Mouse (Mus musculus) neutrophil, adult 83 days (primary cell): ENCODE results near the gene Satl1. TPM values are rescaled to one million over a fixed set of nuclear protein-coding genes. Genes with fewer than 3 reads are reported as not detected.

Source experiments
- total RNA-seq, 2 experiments: library from RNA; stranded (reverse); gene quantifications; one replicate each; pipeline ENCODE4 v1.2.4; 2023

The Satl1 gene
- not detected for total RNA-seq

GRCm38 (mm10) chrX:112406679-112407078 is at the start of gene Satl1:
TSS of gene Satl1 (minus strand) at chrX:112406779.

Other genes starting within 250 kb of the Satl1 start
- gene 4933403O08Rik, start 167.7 kb downstream of the Satl1 start, total RNA-seq: not detected
- gene Apool, start 95.4 kb downstream of the Satl1 start, total RNA-seq: 10 to 100 TPM in 1 of 2 experiments, 1 to 10 TPM in 1; 7.0 to 10.4 TPM
- gene 2010106E10Rik, start 88.5 kb upstream of the Satl1 start, total RNA-seq: not detected
- not detected for gene Zfp711, start 193.7 kb upstream of the Satl1 start, total RNA-seq